Mouse (Mus musculus) lung, adult 2 months (tissue): Measurements from ENCODE around the gene Cttnbp2nl. TPM values are rescaled to one million over a fixed set of nuclear protein-coding genes. Genes with fewer than 3 reads are reported as not detected.

Source experiments
- DNase-seq: peaks from one replicate; pipeline ENCODE4 v3.0.0; 2022
- H3K4me1 ChIP-seq: fragments of 200-500 bp; 2 replicates; pipeline ENCODE4 v1.6.1; 2011; ENCODE audit warnings: low read length; ENCODE audit not compliant: control insufficient read depth, insufficient read depth
- H3K4me3 ChIP-seq: fragments of 200-500 bp; replicated peaks from 2 replicates; pipeline ENCODE3; 2011; ENCODE audit warnings: low read depth, mild to moderate bottlenecking, control low read depth, low read length; ENCODE audit errors: extremely low read depth
- CTCF ChIP-seq: fragments of 200-500 bp; IDR thresholded peaks from 2 replicates; pipeline ENCODE4 v1.5.1; 2011; ENCODE audit warnings: mild to moderate bottlenecking, low read length, control low read depth; ENCODE audit not compliant: insufficient read depth
- POLR2A ChIP-seq: fragments of 200-500 bp; IDR thresholded peaks from 2 replicates; pipeline ENCODE4 v1.6.1; 2011; ENCODE audit warnings: low read depth, mild to moderate bottlenecking, control low read depth, low read length, borderline replicate concordance; ENCODE audit errors: extremely low read depth
- WGBS: fragments of 180-500 bp; shearing (Covaris S2); methylation state at CpG from one replicate; pipeline ENCODE4 v1.1.7; 2018; 5-methylcytosine and 5-hydroxymethylcytosine counted together
- polyA plus RNA-seq: library from polyadenylated mRNA; depleted of rRNA; stranded (reverse); fragments of >200 nt; gene quantifications from 2 replicates; pipeline ENCODE4 v1.2.3, GENCODE M21; 2012; rRNA removed

The Cttnbp2nl gene
- polyA plus RNA-seq, 1 experiment, result 21.6 TPM

GRCm38 (mm10) chr3:104962866-104963265, 90.1 kb downstream of the Cttnbp2nl start:
- Histone ChIP-seq H3K4me3 (no peak overlapping the region), H3K4me1 (peaks cover 6% of the 10 kb centered on the region)
- peak; percentile 1 for DNase-seq
- no peak for TF ChIP-seq CTCF
- TF ChIP-seq POLR2A, result no peak
- 18% methylated on average over 5 of the region's 5 CpGs for WGBS

GRCm38 (mm10) chr3:104962141-104962611, 90.8 kb downstream of the Cttnbp2nl start:
- WGBS, result 3% methylated on average over 31 of the region's 31 CpGs
- DNase-seq, result peak; percentile 34
- peaks cover 6% of the 10 kb centered on the region for H3K4me1 ChIP-seq
- peak overlapping the region; percentile 71 for H3K4me3 ChIP-seq
- no peak for TF ChIP-seq CTCF
- no peak for TF ChIP-seq POLR2A

GRCm38 (mm10) chr3:104961066-104962059, 91.6 kb downstream of the Cttnbp2nl start, which contains the start of gene Wnt2b:
TSS of gene Wnt2b (minus strand) at chr3:104961921.
- WGBS, result 1% methylated on average over 86 of the region's 87 CpGs
- peaks cover 12% of the 10 kb centered on the region for H3K4me1 ChIP-seq
- TF ChIP-seq CTCF, result no peak
- TF ChIP-seq POLR2A, result no peak
- H3K4me3 ChIP-seq, result peak within 1 kb of the TSS; percentile 71
- peak; percentile 34 for DNase-seq

GRCm38 (mm10) chr3:104960026-104961000, 92.6 kb downstream of the Cttnbp2nl start:
- Histone ChIP-seq H3K4me3 (no peak overlapping the region), H3K4me1 (peaks cover 15% of the 10 kb centered on the region)
- no peak for DNase-seq
- TF ChIP-seq CTCF (no peak), POLR2A (no peak)
- WGBS, result 33% methylated on average over 19 of the region's 19 CpGs

- DNase-seq, result peak; percentile 26
- H3K4me3 ChIP-seq, result no peak overlapping the region
- 42% methylated on average over 6 of the region's 6 CpGs for WGBS
- no peak for TF ChIP-seq POLR2A
- no peak for TF ChIP-seq CTCF
- peaks cover 11% of the 10 kb centered on the region for H3K4me1 ChIP-seq
These were observed 96.8 kb downstream of the Cttnbp2nl start for GRCm38 (mm10) chr3:104956131-104956581.

- TF ChIP-seq POLR2A, result no peak
- TF ChIP-seq CTCF, result no peak
- Histone ChIP-seq H3K4me3 (no peak overlapping the region), H3K4me1 (peaks cover 9% of the 10 kb centered on the region)
- no peak for DNase-seq
- whole genome bisulfite sequencing, result 97% methylated on average over 15 of the region's 15 CpGs
These were observed 98.4 kb downstream of the Cttnbp2nl start for GRCm38 (mm10) chr3:104954551-104954950.

- TF ChIP-seq CTCF (no peak), POLR2A (no peak)
These were observed 98.8 kb downstream of the Cttnbp2nl start for GRCm38 (mm10) chr3:104954137-104954536.

GRCm38 (mm10) chr3:104952891-104953670, 99.9 kb downstream of the Cttnbp2nl start:
- no peak for DNase-seq
- TF ChIP-seq POLR2A (no peak), CTCF (no peak)
- 79% methylated on average over 23 of the region's 23 CpGs for WGBS
- Histone ChIP-seq H3K4me1 (peaks cover 9% of the 10 kb centered on the region), H3K4me3 (no peak overlapping the region)

More at GRCm38 (mm10) chr3:104954137-104954536, 98.8 kb downstream of the Cttnbp2nl start:
- Histone ChIP-seq H3K4me3 (no peak overlapping the region), H3K4me1 (peaks cover 9% of the 10 kb centered on the region)
- 93% methylated on average over 3 of the region's 3 CpGs for WGBS
- DNase-seq, result no peak

Other genes with a start within 250 kb of the Cttnbp2nl start
- gene Mov10, start 234.6 kb downstream of the Cttnbp2nl start, polyA plus RNA-seq, result 12.7 and 13.5 TPM in 2 replicates
- 7.8 and 9.1 TPM in 2 replicates for gene St7l, start 189.1 kb downstream of the Cttnbp2nl start, polyA plus RNA-seq
- 16.9 and 31.0 TPM in 2 replicates for gene Capza1, start 188.6 kb downstream of the Cttnbp2nl start, polyA plus RNA-seq
- 3.5 and 4.9 TPM in 2 replicates for gene Wnt2b, start 91.2 kb downstream of the Cttnbp2nl start, polyA plus RNA-seq
- not detected in 2 replicates for gene 4930564D02Rik, start 13.7 kb upstream of the Cttnbp2nl start, polyA plus RNA-seq